Mouse (Mus musculus) MEL (cell line): ENCODE results near the gene Ascc3. TPM values are rescaled to one million over a fixed set of nuclear protein-coding genes. Genes with fewer than 3 reads are reported as not detected.

ENCODE experiments used
- DNase-seq: peaks from one replicate; pipeline ENCODE4 v3.0.0; 2011; ENCODE audit warnings: low read depth, low spot score
- H3K27ac ChIP-seq: 2 replicates; pipeline ENCODE4 v1.5.1; 2012; ENCODE audit warnings: low read depth, mild to moderate bottlenecking, control low read depth, low read length, moderate library complexity; ENCODE audit not compliant: control insufficient read depth
- H3K27me3 ChIP-seq, 2 experiments: fragments of 150-350 bp in 1 of 2; sonication (generic) in 1 of 2; 2 replicates each; pipeline ENCODE4 v1.6.1; 2012; ENCODE audit warnings: low read length in 2 of 2, mild to moderate bottlenecking in 2 of 2, improper control_type of control experiment in 1 of 2, moderate library complexity in 1 of 2; ENCODE audit not compliant: insufficient read depth in 2 of 2, control insufficient read depth in 1 of 2
- H3K36me3 ChIP-seq, 2 experiments: 2 replicates each; pipeline ENCODE4 v1.6.1; 2012 to 2014; ENCODE audit warnings: low read length in 2 of 2, improper control_type of control experiment in 1 of 2, inconsistent platforms in 1 of 2, mild to moderate bottlenecking in 1 of 2; ENCODE audit not compliant: insufficient read depth in 2 of 2, control insufficient read depth in 1 of 2
- H3K4me1 ChIP-seq, 2 experiments: fragments of 150-350 bp in 1 of 2; sonication (generic) in 1 of 2; 2 replicates each; pipeline ENCODE4 v1.6.1; 2012; ENCODE audit warnings: low read length in 2 of 2, improper control_type of control experiment in 1 of 2, mild to moderate bottlenecking in 1 of 2; ENCODE audit not compliant: insufficient read depth in 2 of 2, control insufficient read depth in 1 of 2
- H3K4me3 ChIP-seq, 2 experiments: fragments of 150-350 bp in 1 of 2; sonication (generic) in 1 of 2; 2 replicates each; pipeline ENCODE4 v1.5.1; 2012; ENCODE audit warnings: low read depth in 2 of 2, low read length in 2 of 2, mild to moderate bottlenecking in 2 of 2, moderate library complexity in 2 of 2, control low read depth in 1 of 2, improper control_type of control experiment in 1 of 2; ENCODE audit not compliant: control insufficient read depth in 1 of 2, insufficient read depth in 1 of 2
- H3K79me2 ChIP-seq: 2 replicates; pipeline ENCODE4 v1.6.1; 2012; ENCODE audit warnings: mild to moderate bottlenecking, low read length, moderate library complexity; ENCODE audit not compliant: control insufficient read depth, poor library complexity, insufficient read depth
- H3K9ac ChIP-seq: 2 replicates; pipeline ENCODE4 v1.6.1; 2012; ENCODE audit warnings: low read depth, mild to moderate bottlenecking, control low read depth, low read length, moderate library complexity; ENCODE audit not compliant: control insufficient read depth, poor library complexity, severe bottlenecking
- H3K9me3 ChIP-seq: fragments of 150-350 bp; sonication (generic); replicated peaks from 2 replicates; pipeline ENCODE4 v1.6.1; 2012; ENCODE audit warnings: mild to moderate bottlenecking, low read length, improper control_type of control experiment, moderate library complexity; ENCODE audit not compliant: insufficient read depth
- BHLHE40 ChIP-seq: IDR thresholded peaks from 2 replicates; pipeline ENCODE4 v1.6.1; 2012; ENCODE audit warnings: low read depth, mild to moderate bottlenecking, inconsistent platforms, low read length, improper control_type of control experiment, borderline replicate concordance
- CHD1 ChIP-seq: IDR thresholded peaks from 2 replicates; pipeline ENCODE4 v1.6.1; 2012; ENCODE audit warnings: low read depth, mild to moderate bottlenecking, inconsistent platforms, low read length, improper control_type of control experiment
- CHD2 ChIP-seq: IDR thresholded peaks from 2 replicates; pipeline ENCODE4 v1.6.1; 2011; ENCODE audit warnings: low read length, improper control_type of control experiment
- ELF1 ChIP-seq: IDR thresholded peaks from 2 replicates; pipeline ENCODE4 v1.6.1; 2014; ENCODE audit warnings: low read depth, mild to moderate bottlenecking, inconsistent platforms, low read length, improper control_type of control experiment, moderate library complexity
- EP300 ChIP-seq, 2 experiments: IDR thresholded peaks; 2 replicates each; pipeline ENCODE4 v1.6.1; 2011; ENCODE audit warnings: improper control_type of control experiment in 2 of 2, low read length in 2 of 2, low read depth in 1 of 2, mild to moderate bottlenecking in 1 of 2
- ETS1 ChIP-seq: IDR thresholded peaks from 2 replicates; pipeline ENCODE4 v1.6.1; 2012; ENCODE audit warnings: low read depth, mild to moderate bottlenecking, inconsistent platforms, low read length, improper control_type of control experiment, moderate library complexity
- GABPA ChIP-seq: IDR thresholded peaks from 2 replicates; pipeline ENCODE4 v1.6.1; 2012; ENCODE audit warnings: low read depth, mild to moderate bottlenecking, inconsistent platforms, low read length, improper control_type of control experiment, moderate library complexity
- GATA1 ChIP-seq: IDR thresholded peaks from 2 replicates; pipeline ENCODE4 v1.6.1; 2011; ENCODE audit warnings: low read depth, low read length, improper control_type of control experiment
- HCFC1 ChIP-seq: IDR thresholded peaks from 2 replicates; pipeline ENCODE4 v1.6.1; 2012; ENCODE audit warnings: low read depth, mild to moderate bottlenecking, inconsistent platforms, low read length, improper control_type of control experiment, moderate library complexity
- JUND ChIP-seq: IDR thresholded peaks from 2 replicates; pipeline ENCODE4 v1.6.1; 2011; ENCODE audit warnings: low read depth, mild to moderate bottlenecking, improper control_type of control experiment, low read length
- KAT2A ChIP-seq: conservative IDR thresholded peaks from 2 replicates; pipeline ENCODE4 v1.6.1; 2012; ENCODE audit warnings: low read depth, low read length, improper control_type of control experiment, inconsistent platforms
- MAFK ChIP-seq: IDR thresholded peaks from 2 replicates; pipeline ENCODE4 v1.6.1; 2011; ENCODE audit warnings: low read depth, mild to moderate bottlenecking, low read length, improper control_type of control experiment, borderline replicate concordance
- MAX ChIP-seq: IDR thresholded peaks from 2 replicates; pipeline ENCODE4 v1.6.1; 2011; ENCODE audit warnings: low read length, improper control_type of control experiment
- MYB ChIP-seq: IDR thresholded peaks from 2 replicates; pipeline ENCODE4 v1.6.1; 2011; ENCODE audit warnings: mild to moderate bottlenecking, low read depth, low read length, improper control_type of control experiment
- MYC ChIP-seq: IDR thresholded peaks from 2 replicates; pipeline ENCODE4 v1.6.1; 2011; ENCODE audit warnings: low read depth, mild to moderate bottlenecking, low read length, improper control_type of control experiment, moderate library complexity
- NELFE ChIP-seq: IDR thresholded peaks from 2 replicates; pipeline ENCODE4 v1.6.1; 2011; ENCODE audit warnings: low read depth, low read length, improper control_type of control experiment
- NRF1 ChIP-seq: IDR thresholded peaks from 2 replicates; pipeline ENCODE4 v1.6.1; 2014; ENCODE audit warnings: low read depth, mild to moderate bottlenecking, inconsistent platforms, low read length, improper control_type of control experiment, moderate library complexity; ENCODE audit not compliant: poor library complexity, insufficient read depth, severe bottlenecking
- POLR2A ChIP-seq, 2 experiments: IDR thresholded peaks; 2 replicates each; pipeline ENCODE4 v1.6.1; 2011 to 2012; ENCODE audit warnings: low read length in 2 of 2, mild to moderate bottlenecking in 2 of 2, control low read depth in 1 of 2, improper control_type of control experiment in 1 of 2, low read depth in 1 of 2, moderate library complexity in 1 of 2; ENCODE audit not compliant: control insufficient read depth in 1 of 2, insufficient read depth in 1 of 2, poor library complexity in 1 of 2
- POLR2AphosphoS2 ChIP-seq: IDR thresholded peaks from 2 replicates; pipeline ENCODE4 v1.6.1; 2011; ENCODE audit warnings: low read length, improper control_type of control experiment
- RAD21 ChIP-seq: IDR thresholded peaks from 2 replicates; pipeline ENCODE4 v1.6.1; 2011; ENCODE audit warnings: mild to moderate bottlenecking, low read depth, low read length, improper control_type of control experiment
- RCOR1 ChIP-seq: IDR thresholded peaks from 2 replicates; pipeline ENCODE4 v1.6.1; 2012; ENCODE audit warnings: low read depth, mild to moderate bottlenecking, inconsistent platforms, low read length, improper control_type of control experiment
- SIN3A ChIP-seq: IDR thresholded peaks from 2 replicates; pipeline ENCODE4 v1.6.1; 2012; ENCODE audit warnings: low read length, improper control_type of control experiment, inconsistent platforms
- SMC3 ChIP-seq: IDR thresholded peaks from 2 replicates; pipeline ENCODE4 v1.6.1; 2011; ENCODE audit warnings: low read depth, low read length, improper control_type of control experiment
- TAL1 ChIP-seq: IDR thresholded peaks from 2 replicates; pipeline ENCODE4 v1.6.1; 2012; ENCODE audit warnings: mild to moderate bottlenecking, inconsistent platforms, low read length, moderate library complexity, mixed read lengths
- TCF12 ChIP-seq: IDR thresholded peaks from 2 replicates; pipeline ENCODE4 v1.6.1; 2014; ENCODE audit warnings: low read depth, mild to moderate bottlenecking, inconsistent platforms, low read length, improper control_type of control experiment, moderate library complexity
- UBTF ChIP-seq: IDR thresholded peaks from 2 replicates; pipeline ENCODE4 v1.6.1; 2012; ENCODE audit warnings: low read depth, mild to moderate bottlenecking, inconsistent platforms, low read length, improper control_type of control experiment, moderate library complexity, borderline replicate concordance; ENCODE audit not compliant: insufficient read depth
- USF1 ChIP-seq: IDR thresholded peaks from 2 replicates; pipeline ENCODE4 v1.6.1; 2014; ENCODE audit warnings: low read depth, mild to moderate bottlenecking, inconsistent platforms, low read length, improper control_type of control experiment, moderate library complexity
- USF2 ChIP-seq, 2 experiments: IDR thresholded peaks; 2 replicates each; pipeline ENCODE4 v1.6.1; 2011 to 2012; ENCODE audit warnings: improper control_type of control experiment in 2 of 2, low read length in 2 of 2, borderline replicate concordance in 1 of 2, inconsistent platforms in 1 of 2, low read depth in 1 of 2, mild to moderate bottlenecking in 1 of 2; ENCODE audit not compliant: insufficient read depth in 1 of 2
- ZKSCAN1 ChIP-seq: IDR thresholded peaks from 2 replicates; pipeline ENCODE4 v1.6.1; 2012; ENCODE audit warnings: low read depth, mild to moderate bottlenecking, inconsistent platforms, low read length, improper control_type of control experiment, moderate library complexity
- ZMIZ1 ChIP-seq: IDR thresholded peaks from 2 replicates; pipeline ENCODE4 v1.6.1; 2012; ENCODE audit warnings: low read depth, mild to moderate bottlenecking, inconsistent platforms, low read length, improper control_type of control experiment, moderate library complexity
- ZNF384 ChIP-seq: IDR thresholded peaks from 2 replicates; pipeline ENCODE4 v1.6.1; 2012; ENCODE audit warnings: low read depth, mild to moderate bottlenecking, inconsistent platforms, low read length, improper control_type of control experiment
- polyA plus RNA-seq, 2 experiments: library from polyadenylated mRNA; stranded (reverse) in 1 of 2; unstranded in 1 of 2; fragments of >175 nt in 1 of 2; fragments of >200 nt in 1 of 2; gene quantifications; 2 replicates each; pipeline versions ENCODE4 v1.2.1 to v1.2.4; 2012; ENCODE audit warnings: low replicate concordance in 2 of 2, low read depth in 1 of 2; ENCODE audit not compliant: insufficient read length in 2 of 2, insufficient read depth in 1 of 2, missing spikeins in 1 of 2
- total RNA-seq: library from RNA; depleted of rRNA; stranded (reverse); fragments of 300-350 nt; gene quantifications from 2 replicates; pipeline ENCODE4 v1.2.3, GENCODE M21; 2012

The Ascc3 gene
- total and polyA plus RNA-seq, 3 experiments, result 22.6 to 131 (median 24.3) TPM

- H3K36me3 ChIP-seq, result peaks cover 0 to 13% of the 10 kb centered on the region in 2 experiments; a peak in 2 of 4 replicates
- H3K27me3 ChIP-seq, result no peaks in the 10 kb centered on the region
- DNase-seq, result peak; percentile 48
- no peaks in the 10 kb centered on the region for H3K9me3 ChIP-seq
- TF ChIP-seq TCF12 (peak; percentile 27; the same call in 1 of the 2 replicates), CHD2 (no peak), EP300 (IDR thresholded peaks at IDR 0.05; ENCODE audit: low read depth in 1 of 2, low read length in 2 of 2) (peak in 1 of 2 experiments; percentile 39; a peak in 1 of 4 replicates), BHLHE40 (peak; percentile 80; the same call in 1 of the 2 replicates), MAFK (no peak), TAL1 (peak; percentile 61), ETS1 (peak; percentile 58), HCFC1 (no peak), SIN3A (0 out of 2 replicates have a peak, but pooled peaks have one; percentile 12)
- H3K4me1 ChIP-seq, result peaks cover 2 to 8% of the 10 kb centered on the region in 2 experiments; a peak in 2 of 4 replicates
- no peak overlapping the region for H3K27ac ChIP-seq
- peak overlapping the region; percentile 8; the same call in 1 of the 2 replicates for H3K9ac ChIP-seq
- H3K4me3 ChIP-seq, result peak overlapping the region in 1 of 2 experiments; percentile 78; a peak in 2 of 4 replicates
- no peaks in the 10 kb centered on the region for H3K79me2 ChIP-seq
Measured at GRCm38 (mm10) chr10:50762069-50762468, 169.6 kb downstream of the Ascc3 start.

DNA sequence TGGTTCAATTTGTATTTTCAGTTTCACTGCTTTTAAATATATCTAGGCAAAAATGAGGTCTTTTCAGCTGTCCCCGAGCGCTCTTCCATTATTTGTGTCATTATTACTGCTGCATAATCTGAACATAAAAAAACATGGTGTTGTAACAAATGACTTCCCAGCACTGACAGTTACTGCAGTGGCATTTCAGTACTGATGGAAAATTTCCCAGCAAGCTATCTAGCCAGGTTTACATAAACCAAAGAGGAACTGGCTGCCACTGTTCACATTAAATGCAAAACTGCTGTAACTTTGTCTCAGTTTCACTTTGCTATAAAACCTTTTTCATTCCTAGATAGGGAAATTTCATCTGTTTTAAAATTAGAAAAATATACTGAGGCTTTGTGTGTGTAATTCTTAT lies 170.5 kb downstream of the Ascc3 start:
- Histone ChIP-seq H3K27ac (peak overlapping the region; percentile 54; the same call in 1 of the 2 replicates), H3K36me3 (peaks cover 0 to 13% of the 10 kb centered on the region in 2 experiments; a peak in 2 of 4 replicates), H3K4me1 (peaks cover 2 to 8% of the 10 kb centered on the region in 2 experiments; a peak in 2 of 4 replicates), H3K9ac (peak overlapping the region; percentile 61), H3K9me3 (no peaks in the 10 kb centered on the region), H3K79me2 (no peaks in the 10 kb centered on the region), H3K27me3 (no peaks in the 10 kb centered on the region), H3K4me3 (peak overlapping the region; percentile 29 to 78)
- peak; percentile 79 for DNase-seq
- TF ChIP-seq GABPA, result no peak
- no peak for TF ChIP-seq SMC3
- peak; percentile 49 for TF ChIP-seq HCFC1
- TF ChIP-seq USF2 (IDR thresholded peaks at IDR 0.05; ENCODE audit: borderline replicate concordance in 1 of 2, insufficient read depth in 1 of 2, low read depth in 1 of 2, low read length in 2 of 2), result no peak
- TF ChIP-seq GATA1, result no peak
- TF ChIP-seq KAT2A, result no peak
- TF ChIP-seq UBTF, result no peak
- TF ChIP-seq ZMIZ1, result no peak
- TF ChIP-seq MAX, result 0 out of 2 replicates have a peak, but pooled peaks have one; percentile 38
- TF ChIP-seq SIN3A, result peak; percentile 44
- no peak for TF ChIP-seq JUND
- TF ChIP-seq POLR2A (IDR thresholded peaks at IDR 0.05; ENCODE audit: control insufficient read depth in 1 of 2, insufficient read depth in 1 of 2, low read depth in 1 of 2, low read length in 2 of 2, poor library complexity in 1 of 2), result no peak
- TF ChIP-seq ZNF384, result peak; percentile 43; the same call in 1 of the 2 replicates
- TF ChIP-seq POLR2AphosphoS2, result no peak
- TF ChIP-seq NELFE, result no peak
- TF ChIP-seq CHD1, result no peak; the same call in 1 of the 2 replicates
- TF ChIP-seq BHLHE40, result no peak
- TF ChIP-seq ELF1, result no peak
- no peak for TF ChIP-seq NRF1
- TF ChIP-seq ZKSCAN1, result no peak
- TF ChIP-seq RCOR1, result no peak
- TF ChIP-seq USF1, result no peak
- TF ChIP-seq MYB, result no peak
- TF ChIP-seq RAD21, result no peak
- TF ChIP-seq MYC, result no peak
